Mouse (Mus musculus) liver, embryonic 14.5 days (tissue): ENCODE measurements at regions not wholly inside any gene's neighbourhood (a gene's known extent, or its start where the extent isn't known, plus 50 kb on each side); places are given as distances from the start of the nearest gene placed in this dataset.

ENCODE experiments used
- CTCF ChIP-seq: IDR thresholded peaks from 2 replicates; pipeline ENCODE4 v1.5.1; 2016; ENCODE audit warnings: antibody characterized with exemption, low read depth, control low read depth
- EP300 ChIP-seq: IDR thresholded peaks from 2 replicates; pipeline ENCODE4 v1.6.1; 2016; ENCODE audit warnings: antibody characterized with exemption, low read depth

DNA sequence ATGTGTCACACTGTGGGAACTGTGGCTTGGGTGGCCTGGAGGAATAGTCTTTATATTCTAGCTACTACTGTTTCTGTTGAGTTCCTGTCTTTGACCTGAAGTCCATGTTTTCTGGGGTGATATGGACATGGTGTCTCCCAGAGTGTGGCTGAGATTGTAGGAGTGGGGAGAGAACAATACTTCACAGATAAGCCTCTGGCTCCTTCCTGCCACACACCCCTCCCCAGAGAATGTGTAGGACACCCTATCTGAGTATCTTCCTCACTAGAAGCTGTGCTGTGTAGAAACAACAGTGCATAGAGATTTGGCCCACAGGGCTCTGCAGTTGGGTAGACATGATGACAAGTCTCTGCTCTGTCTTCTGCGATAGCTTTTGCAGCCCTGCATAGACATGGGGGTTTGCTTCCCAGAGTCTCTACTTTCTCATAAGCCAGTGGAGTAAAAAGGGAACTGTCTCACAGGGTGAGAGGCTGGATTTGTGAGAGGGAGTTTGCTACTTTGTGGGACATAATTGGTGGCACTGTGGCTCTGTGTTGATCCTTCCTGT is 67.2 kb upstream of the Wdr11 start:
- TF ChIP-seq CTCF (no peak), EP300 (no peak)
